Mouse (Mus musculus) inflammation-experienced regulatory T-cells (primary cell): ENCODE results near the gene Btbd8. TPM values are rescaled to one million over a fixed set of nuclear protein-coding genes. Genes with fewer than 3 reads are reported as not detected.

Experiments used
- polyA plus RNA-seq, 2 experiments: library from polyadenylated mRNA; unstranded; fragments of 100-300 nt; shearing (Covaris generic); gene quantifications; one replicate each; pipeline ENCODE4 v1.2.1; 2017

The Btbd8 gene
- polyA plus RNA-seq: 1 to 10 TPM; 7.5 to 8.0 TPM

GRCm38 (mm10) chr5:107437464-107438281, at the start of gene Btbd8:
Gene Btbd8, plus strand, starts transcription at chr5:107437997.

GRCm38 (mm10) chr5:107402436-107402835, 35.4 kb upstream of the Btbd8 start, which contains the start of gene Ephx4:
Gene Ephx4, plus strand, starts transcription at chr5:107402736.

GRCm38 (mm10) chr5:107431249-107431648, 6.5 kb upstream of the Btbd8 start, which contains the start of gene Lpcat2b:
Gene Lpcat2b, plus strand, starts transcription at chr5:107431549.

GRCm38 (mm10) chr5:107507321-107507720, 69.5 kb downstream of the Btbd8 start, which contains the start of gene Gm42669:
Gene Gm42669, plus strand, starts transcription at chr5:107507621.

GRCm38 (mm10) chr5:107534581-107534980, 96.8 kb downstream of the Btbd8 start, which contains the start of gene 1700028K03Rik:
Gene 1700028K03Rik, plus strand, starts transcription at chr5:107534709.

Other genes starting within 250 kb of the Btbd8 start
- 10 to 100 TPM; 10.3 to 40.0 TPM for gene Tgfbr3, start 148.4 kb upstream of the Btbd8 start, polyA plus RNA-seq
- gene Brdt, start 106.8 kb upstream of the Btbd8 start, polyA plus RNA-seq: 1 to 10 TPM in 1 of 2 experiments, under 1 TPM in 1; 0.48 to 1.2 TPM
- gene Ephx4, start 35.3 kb upstream of the Btbd8 start, polyA plus RNA-seq: 1 to 10 TPM in 1 of 2 experiments, under 1 TPM in 1; 0.95 to 2.4 TPM
- gene Lpcat2b, start 6.4 kb upstream of the Btbd8 start, polyA plus RNA-seq: not detected
- gene Gm42669, start 69.6 kb downstream of the Btbd8 start, polyA plus RNA-seq: under 1 TPM; 0.33 to 0.40 TPM
- 1 to 10 TPM in 1 of 2 experiments, under 1 TPM in 1; 0.75 to 1.1 TPM for gene 1700028K03Rik, start 96.7 kb downstream of the Btbd8 start, polyA plus RNA-seq
- gene Rpap2, start 159.4 kb downstream of the Btbd8 start, polyA plus RNA-seq: 10 to 100 TPM; 18.7 to 32.7 TPM
- gene Glmn, start 159.9 kb downstream of the Btbd8 start, polyA plus RNA-seq: 10 to 100 TPM; 11.3 to 20.0 TPM